Mouse (Mus musculus): ENCODE measurements around the gene Syt13. TPM values are rescaled to one million over a fixed set of nuclear protein-coding genes. Genes with fewer than 3 reads are reported as not detected.

The Syt13 gene
- polyA plus RNA-seq, 1 experiment from 2014 or later = 33.3 TPM

DNA sequence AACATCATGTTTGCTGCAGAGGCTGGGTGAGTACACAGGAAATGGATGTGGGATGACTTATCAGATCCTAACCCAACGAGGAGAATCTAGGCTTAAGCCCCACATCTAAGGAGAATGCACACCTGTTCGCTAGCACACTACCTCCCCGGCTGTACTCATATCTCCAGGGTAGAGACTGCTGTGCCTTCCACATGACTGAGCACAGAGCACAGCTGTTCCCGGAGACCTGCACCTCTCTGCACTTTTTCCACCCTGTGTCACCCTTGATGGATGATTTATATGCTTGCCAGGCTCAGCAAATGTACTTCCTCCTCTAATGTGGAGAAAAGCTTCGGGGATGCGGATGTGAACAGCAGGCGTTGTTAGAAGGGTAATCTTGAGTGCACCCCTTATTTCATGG, 16.2 kb downstream of the Syt13 start:
- Histone ChIP-seq H3K36me3 (no peaks in the 10 kb centered on the region), H3K4me2 (replicated peaks) (no peak overlapping the region), H3K4me1 (peaks cover 13% of the 10 kb centered on the region), H3K4me3 (no peak overlapping the region), H3K27me3 (0 out of 2 replicates have a peak, but pooled peaks cover 7% of the 10 kb centered on the region), H3K27ac (replicated peaks) (no peak overlapping the region), H3K9me3 (no peaks in the 10 kb centered on the region), H3K9ac (replicated peaks) (no peak overlapping the region)
- ATAC-seq (ENCODE audit: low FRiP score, low read depth) = no peak
- 87% methylated on average over 7 of the region's 7 CpGs for WGBS

DNA sequence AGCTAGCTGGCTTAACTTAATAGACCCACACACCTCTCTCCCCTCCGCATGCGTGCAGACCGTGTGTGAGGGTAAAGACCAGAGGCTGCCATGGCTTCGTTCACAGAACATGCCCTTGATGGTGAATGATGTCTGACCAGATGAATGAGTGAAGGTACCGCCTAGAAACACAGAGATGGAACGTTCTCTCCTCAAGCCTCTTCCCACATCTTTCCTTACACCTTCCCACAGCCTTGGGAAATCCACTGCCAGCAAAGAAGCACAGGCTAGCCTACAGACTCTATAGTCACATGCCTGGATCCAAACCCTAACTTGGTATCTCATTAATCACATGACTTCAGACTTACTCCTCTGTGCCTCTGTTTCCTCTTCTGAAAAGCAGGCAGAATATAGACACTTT, 18.5 kb downstream of the Syt13 start:
- ATAC-seq (ENCODE audit: low FRiP score, low read depth) = no peak
- H3K4me2 ChIP-seq (replicated peaks) = no peak overlapping the region
- H3K4me3 ChIP-seq = no peak overlapping the region
- 86% methylated on average over 6 of the region's 6 CpGs for WGBS
- H3K36me3 ChIP-seq = no peaks in the 10 kb centered on the region
- H3K4me1 ChIP-seq = peaks cover 13% of the 10 kb centered on the region
- H3K27me3 ChIP-seq = 0 out of 2 replicates have a peak, but pooled peaks cover 10% of the 10 kb centered on the region
- no peak overlapping the region for H3K9ac ChIP-seq (replicated peaks)
- H3K9me3 ChIP-seq = no peaks in the 10 kb centered on the region
- H3K27ac ChIP-seq (replicated peaks) = no peak overlapping the region

DNA sequence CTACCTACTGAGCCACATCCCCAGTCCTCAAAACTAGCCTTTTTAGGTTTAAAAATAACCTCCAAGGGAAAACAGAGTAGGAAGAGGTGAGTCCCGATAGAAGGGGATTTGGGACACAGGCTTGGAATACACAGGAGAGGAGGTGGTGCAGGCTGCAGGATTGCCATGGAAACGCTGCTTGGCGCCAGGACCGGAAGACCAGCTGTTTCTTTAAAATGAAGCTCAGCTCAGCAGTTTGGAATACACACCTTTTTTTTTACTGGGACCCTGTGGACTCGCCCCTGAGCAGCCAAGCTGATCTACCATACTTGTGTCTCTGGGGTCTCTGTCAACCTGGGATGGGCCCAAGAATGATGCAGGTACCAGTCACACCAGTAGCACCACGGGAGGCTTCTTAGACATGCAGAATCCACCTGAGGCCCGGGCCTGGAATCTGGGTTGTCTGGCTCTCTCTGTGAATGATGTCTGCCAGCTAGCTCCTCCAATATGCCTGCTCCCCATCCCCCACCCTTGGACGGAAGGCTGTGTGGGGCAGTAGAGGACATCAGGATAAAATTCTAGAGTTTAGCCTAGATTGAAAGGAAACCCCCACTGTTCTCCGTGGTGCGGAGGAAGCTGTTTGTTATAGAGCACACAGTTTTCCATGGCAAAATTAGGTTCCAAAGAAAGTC, 19.5 kb downstream of the Syt13 start:
- no peaks in the 10 kb centered on the region for H3K36me3 ChIP-seq

DNA sequence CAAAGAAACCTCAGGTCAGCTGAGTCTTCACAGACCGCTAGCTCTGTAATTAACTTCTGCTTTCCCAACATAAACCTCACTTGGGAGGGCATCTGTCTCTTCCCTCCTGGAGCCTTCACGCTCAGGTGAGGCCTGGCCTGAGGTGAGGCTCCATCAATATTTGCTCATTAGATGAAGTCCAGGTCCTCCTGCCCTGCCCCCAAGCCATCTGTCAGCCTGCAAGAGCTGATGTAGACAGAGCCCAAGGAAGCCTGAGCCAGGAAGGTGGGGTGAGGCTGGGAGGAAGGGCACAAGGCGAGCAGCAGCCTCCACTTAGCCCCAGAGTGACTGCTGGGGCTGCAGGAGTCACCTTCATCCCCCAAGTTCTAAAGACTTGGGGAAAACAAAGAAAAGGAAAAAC, 20.6 kb downstream of the Syt13 start:
- Histone ChIP-seq H3K27ac (replicated peaks) (no peak overlapping the region), H3K9ac (replicated peaks) (no peak overlapping the region), H3K36me3 (no peaks in the 10 kb centered on the region), H3K4me2 (replicated peaks) (no peak overlapping the region), H3K4me3 (no peak overlapping the region), H3K4me1 (peaks cover 13% of the 10 kb centered on the region), H3K27me3 (peaks cover 20% of the 10 kb centered on the region), H3K9me3 (no peaks in the 10 kb centered on the region)
- no peak for ATAC-seq (ENCODE audit: low FRiP score, low read depth)
- 45% methylated on average over 3 of the region's 3 CpGs for WGBS

More for the DNA sequence above, 19.5 kb downstream of the Syt13 start:
- Histone ChIP-seq H3K27me3 (peaks cover 10% of the 10 kb centered on the region; the same call in 1 of the 2 replicates), H3K27ac (replicated peaks) (no peak overlapping the region), H3K9ac (replicated peaks) (no peak overlapping the region), H3K4me1 (peaks cover 13% of the 10 kb centered on the region), H3K4me2 (replicated peaks) (no peak overlapping the region), H3K4me3 (no peak overlapping the region), H3K9me3 (no peaks in the 10 kb centered on the region)
- 15% methylated on average over 10 of the region's 10 CpGs for WGBS
- ATAC-seq (ENCODE audit: low FRiP score, low read depth) = no peak

DNA sequence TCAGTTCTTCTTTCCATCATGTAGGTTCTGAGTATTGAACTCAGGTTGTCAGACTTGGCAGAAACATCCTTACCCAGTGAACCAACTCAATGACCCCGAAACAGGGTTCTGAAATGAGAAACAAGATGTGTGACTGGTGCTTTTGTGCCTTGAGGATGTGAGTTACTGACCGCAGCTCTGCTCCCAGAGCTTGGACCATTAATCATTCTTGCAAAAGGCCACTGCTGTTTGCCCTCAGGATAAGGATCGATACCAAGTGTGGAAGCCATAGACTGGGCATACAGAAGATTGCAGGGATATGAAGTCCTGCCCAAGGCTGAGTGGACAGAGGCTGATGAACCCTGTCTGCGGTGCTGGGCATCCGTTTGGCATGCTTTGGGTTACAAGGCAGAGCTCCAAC, 23.2 kb downstream of the Syt13 start:
- Histone ChIP-seq H3K9ac (replicated peaks) (no peak overlapping the region), H3K4me2 (replicated peaks) (no peak overlapping the region), H3K4me1 (peaks cover 13% of the 10 kb centered on the region), H3K27me3 (peaks cover 21% of the 10 kb centered on the region), H3K9me3 (no peaks in the 10 kb centered on the region), H3K4me3 (no peak overlapping the region), H3K36me3 (no peaks in the 10 kb centered on the region), H3K27ac (replicated peaks) (no peak overlapping the region)
- ATAC-seq (ENCODE audit: low FRiP score, low read depth) = no peak
- WGBS = 92% methylated on average over 5 of the region's 5 CpGs

DNA sequence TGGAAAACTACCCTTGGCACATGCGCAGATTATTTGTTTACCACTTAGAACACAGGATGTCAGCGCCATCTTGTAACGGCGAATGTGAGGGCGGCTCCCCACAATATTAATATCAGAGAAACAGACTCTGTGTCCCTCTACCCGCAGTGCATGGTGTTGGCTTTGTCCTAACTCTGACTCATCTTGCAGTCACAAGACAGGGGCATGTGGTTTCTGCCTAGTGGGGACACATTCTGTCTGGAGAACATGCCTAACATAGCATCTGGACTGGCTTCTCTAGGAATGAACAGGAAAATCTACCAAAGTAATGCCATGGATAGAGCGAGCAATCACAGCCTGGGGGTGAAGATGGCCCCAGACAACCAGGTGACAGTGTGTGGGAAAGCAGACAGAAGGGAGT, 23.9 kb downstream of the Syt13 start:
- no peak overlapping the region for H3K4me3 ChIP-seq
- ATAC-seq (ENCODE audit: low FRiP score, low read depth) = no peak
- no peaks in the 10 kb centered on the region for H3K36me3 ChIP-seq
- no peaks in the 10 kb centered on the region for H3K9me3 ChIP-seq
- H3K27me3 ChIP-seq = peaks cover 17% of the 10 kb centered on the region
- no peak overlapping the region for H3K27ac ChIP-seq (replicated peaks)
- 99% methylated on average over 7 of the region's 7 CpGs for WGBS
- peaks cover 13% of the 10 kb centered on the region for H3K4me1 ChIP-seq
- H3K9ac ChIP-seq (replicated peaks) = no peak overlapping the region
- H3K4me2 ChIP-seq (replicated peaks) = no peak overlapping the region

DNA sequence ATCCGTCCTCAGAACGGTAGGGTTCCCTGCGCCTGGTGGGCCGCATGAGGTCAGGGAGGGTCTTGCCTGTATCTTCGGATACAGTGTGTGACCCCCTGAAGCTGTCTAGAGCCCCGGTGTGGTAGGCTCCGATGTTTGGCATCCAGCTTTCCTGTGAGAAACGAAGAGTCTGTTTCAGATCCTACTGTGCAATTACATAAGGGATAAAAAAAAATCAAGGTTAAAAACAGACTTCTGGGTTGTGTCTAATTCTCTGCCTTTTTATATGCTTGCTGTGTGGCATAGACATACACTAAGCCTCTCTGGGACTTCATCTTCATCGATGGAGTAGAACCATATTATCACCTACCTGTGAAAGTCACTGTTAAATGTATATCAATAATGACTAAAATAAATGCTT, 26.1 kb downstream of the Syt13 start:
- 86% methylated on average over 9 of the region's 9 CpGs for WGBS
- H3K4me1 ChIP-seq = no peaks in the 10 kb centered on the region
- no peaks in the 10 kb centered on the region for H3K9me3 ChIP-seq
- no peak overlapping the region for H3K9ac ChIP-seq (replicated peaks)
- ATAC-seq (ENCODE audit: low FRiP score, low read depth) = no peak
- H3K4me2 ChIP-seq (replicated peaks) = no peak overlapping the region
- no peak overlapping the region for H3K27ac ChIP-seq (replicated peaks)
- no peak overlapping the region for H3K4me3 ChIP-seq
- H3K36me3 ChIP-seq = no peaks in the 10 kb centered on the region
- H3K27me3 ChIP-seq = peaks cover 17% of the 10 kb centered on the region

DNA sequence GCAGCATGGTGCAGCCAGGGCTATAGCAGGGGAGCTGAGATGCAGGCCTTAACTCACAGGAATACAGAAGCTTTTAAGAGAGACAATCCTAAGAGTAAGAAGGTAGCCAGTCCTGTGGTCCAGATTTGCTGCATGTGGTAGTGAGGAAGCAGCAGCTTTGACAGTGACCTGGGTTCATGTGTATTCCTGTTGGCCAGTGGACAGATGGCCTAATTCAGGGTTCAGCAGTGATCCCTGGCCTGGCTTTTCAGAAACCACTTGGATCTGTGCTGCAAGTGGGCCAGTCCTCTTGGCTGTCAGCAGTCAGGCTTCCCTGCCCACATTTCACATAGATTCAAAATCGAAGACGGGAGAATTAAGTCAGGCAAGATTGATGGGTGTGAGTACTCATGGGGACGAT, 26.6 kb downstream of the Syt13 start:
- Histone ChIP-seq H3K27ac (replicated peaks) (no peak overlapping the region), H3K36me3 (no peaks in the 10 kb centered on the region), H3K9me3 (no peaks in the 10 kb centered on the region), H3K4me2 (replicated peaks) (no peak overlapping the region), H3K9ac (replicated peaks) (no peak overlapping the region), H3K27me3 (peaks cover 17% of the 10 kb centered on the region), H3K4me1 (no peaks in the 10 kb centered on the region), H3K4me3 (no peak overlapping the region)
- no peak for ATAC-seq (ENCODE audit: low FRiP score, low read depth)
- 84% methylated on average over 3 of the region's 3 CpGs for WGBS

DNA sequence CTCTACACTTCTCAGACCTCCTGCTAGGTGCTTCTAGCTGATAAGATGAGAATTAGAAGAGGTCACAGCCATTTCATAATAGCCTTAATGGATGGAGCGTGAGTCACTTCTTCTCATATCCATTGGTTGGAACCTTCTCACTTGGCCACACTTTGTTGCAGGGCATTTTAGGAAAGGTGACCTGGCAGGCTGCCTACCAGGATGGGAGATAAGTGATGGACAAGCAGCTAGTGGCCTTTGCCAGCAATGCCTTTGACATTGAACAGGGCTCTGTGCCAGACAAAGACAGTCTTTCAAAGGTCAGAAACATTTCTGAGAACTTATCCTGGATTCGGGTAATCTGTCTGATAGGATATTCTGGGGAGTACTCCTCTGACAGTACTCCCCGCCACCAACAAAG, 28.5 kb downstream of the Syt13 start:
- H3K9ac ChIP-seq (replicated peaks) = no peak overlapping the region
- no peaks in the 10 kb centered on the region for H3K9me3 ChIP-seq
- peaks cover 18% of the 10 kb centered on the region for H3K27me3 ChIP-seq
- whole genome bisulfite sequencing = 84% methylated on average over 3 of the region's 3 CpGs
- no peak overlapping the region for H3K4me3 ChIP-seq
- no peak overlapping the region for H3K4me2 ChIP-seq (replicated peaks)
- H3K36me3 ChIP-seq = no peaks in the 10 kb centered on the region
- peaks cover 5% of the 10 kb centered on the region; the same call in 1 of the 2 replicates for H3K4me1 ChIP-seq
- no peak for ATAC-seq (ENCODE audit: low FRiP score, low read depth)
- H3K27ac ChIP-seq (replicated peaks) = no peak overlapping the region

DNA sequence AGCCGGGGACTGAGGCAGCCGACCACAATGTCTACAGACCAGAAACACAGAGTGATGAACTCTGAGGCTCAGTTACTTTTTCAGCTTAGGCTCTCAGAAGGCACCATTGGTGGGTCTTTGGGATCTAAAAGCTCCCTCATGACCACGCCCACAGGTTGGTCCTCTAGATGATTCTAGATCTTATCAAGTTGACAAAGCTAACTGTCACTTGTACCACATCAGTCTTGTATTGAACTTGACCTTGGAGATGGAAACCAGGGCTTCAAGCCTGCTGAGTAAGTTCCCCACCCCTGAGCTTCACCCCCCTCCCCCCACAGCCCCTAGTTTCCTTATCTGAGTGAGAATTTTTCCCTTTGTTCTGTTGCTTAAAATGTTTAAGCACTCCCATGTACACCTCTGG, 29.5 kb downstream of the Syt13 start:
- WGBS = 88% methylated on average over 3 of the region's 3 CpGs
- H3K4me2 ChIP-seq (replicated peaks) = no peak overlapping the region
- H3K9me3 ChIP-seq = no peaks in the 10 kb centered on the region
- H3K4me1 ChIP-seq = peaks cover 5% of the 10 kb centered on the region; the same call in 1 of the 2 replicates
- no peak overlapping the region for H3K9ac ChIP-seq (replicated peaks)
- no peak overlapping the region for H3K27ac ChIP-seq (replicated peaks)
- peaks cover 18% of the 10 kb centered on the region for H3K27me3 ChIP-seq
- H3K36me3 ChIP-seq = no peaks in the 10 kb centered on the region
- no peak for ATAC-seq (ENCODE audit: low FRiP score, low read depth)
- H3K4me3 ChIP-seq = no peak overlapping the region

DNA sequence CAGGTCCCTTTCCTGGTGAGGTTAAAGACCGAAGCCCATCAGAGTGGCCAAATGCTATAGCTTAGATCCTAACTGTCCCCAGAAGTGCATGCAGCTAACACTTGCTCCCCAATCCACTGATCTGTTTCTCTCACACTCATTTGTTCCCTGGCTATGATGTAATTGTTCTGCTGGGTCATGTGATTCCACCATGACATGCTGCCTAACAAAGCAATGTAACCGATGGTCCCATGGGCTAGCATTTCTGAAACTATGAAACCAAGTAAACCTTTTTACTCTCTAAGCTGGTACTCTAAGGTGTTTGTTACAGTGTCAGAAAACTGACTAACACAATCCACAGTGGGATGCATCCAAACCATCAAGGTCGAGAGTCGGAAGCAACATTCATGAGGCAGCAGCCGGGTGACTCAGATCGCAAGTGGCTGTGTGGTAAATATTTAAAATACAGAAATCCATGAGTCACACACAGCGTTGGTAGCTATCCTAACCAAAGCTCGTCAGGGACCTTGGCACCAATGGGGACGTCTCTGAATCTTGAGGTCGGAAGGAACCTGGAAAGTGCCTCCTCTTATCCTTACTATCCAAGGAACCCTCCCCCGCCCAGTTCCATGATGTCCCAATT, 30.3 kb downstream of the Syt13 start:
- no peaks in the 10 kb centered on the region for H3K9me3 ChIP-seq
- peaks cover 5% of the 10 kb centered on the region; the same call in 1 of the 2 replicates for H3K4me1 ChIP-seq
- H3K27me3 ChIP-seq = peaks cover 11% of the 10 kb centered on the region; the same call in 1 of the 2 replicates
- 96% methylated on average over 11 of the region's 11 CpGs for WGBS
- no peak for ATAC-seq (ENCODE audit: low FRiP score, low read depth)
- no peak overlapping the region for H3K9ac ChIP-seq (replicated peaks)
- H3K4me3 ChIP-seq = no peak overlapping the region
- H3K27ac ChIP-seq (replicated peaks) = no peak overlapping the region
- no peak overlapping the region for H3K4me2 ChIP-seq (replicated peaks)
- H3K36me3 ChIP-seq = no peaks in the 10 kb centered on the region

DNA sequence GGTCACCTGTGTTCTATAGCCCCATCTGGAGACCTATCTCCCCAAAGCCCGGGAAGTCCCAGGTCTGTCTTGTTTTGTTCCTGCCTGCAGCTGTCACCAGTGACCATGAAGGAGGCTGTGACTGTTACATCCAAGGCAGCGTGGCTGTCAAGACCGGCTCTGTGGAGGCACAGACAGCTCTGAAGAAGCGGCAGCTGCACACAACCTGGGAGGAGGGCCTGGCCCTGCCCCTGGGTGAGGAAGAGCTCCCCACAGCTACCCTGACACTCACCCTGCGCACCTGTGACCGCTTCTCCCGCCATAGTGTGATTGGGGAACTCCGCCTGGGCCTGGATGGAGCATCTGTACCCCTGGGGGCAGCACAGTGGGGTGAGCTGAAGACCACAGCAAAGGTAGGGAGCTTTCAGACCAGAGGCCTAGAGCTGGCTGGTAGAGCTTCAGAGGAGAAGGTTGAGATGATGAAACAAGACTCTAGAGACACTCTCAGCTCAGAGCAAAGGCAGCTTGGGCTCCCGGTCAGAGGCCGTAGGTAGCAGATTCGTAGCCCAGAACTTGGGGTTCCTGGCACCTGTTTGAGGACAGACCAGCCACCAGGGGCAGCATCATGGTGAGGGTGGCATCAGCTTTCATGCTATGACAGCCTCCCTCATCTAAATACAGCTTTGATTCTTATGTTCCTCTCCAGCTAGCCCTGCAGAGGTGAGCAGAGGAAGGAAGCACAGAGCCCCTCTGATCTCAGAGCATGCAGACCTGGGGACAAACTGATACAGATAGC, 31.1 kb downstream of the Syt13 start:
- no peak overlapping the region for H3K4me2 ChIP-seq (replicated peaks)
- WGBS = 91% methylated on average over 11 of the region's 11 CpGs
- H3K4me3 ChIP-seq = no peak overlapping the region
- H3K27ac ChIP-seq (replicated peaks) = no peak overlapping the region
- H3K36me3 ChIP-seq = no peaks in the 10 kb centered on the region
- H3K9me3 ChIP-seq = no peaks in the 10 kb centered on the region
- no peak for ATAC-seq (ENCODE audit: low FRiP score, low read depth)
- peaks cover 5% of the 10 kb centered on the region; the same call in 1 of the 2 replicates for H3K4me1 ChIP-seq
- H3K27me3 ChIP-seq = peaks cover 4% of the 10 kb centered on the region; the same call in 1 of the 2 replicates
- no peak overlapping the region for H3K9ac ChIP-seq (replicated peaks)

All from midbrain, embryonic 12.5 days (tissue).